Mouse (Mus musculus): ENCODE results near the gene Kcnh4.
"Not testable (repeated sequence)": the region's sequence is repeated elsewhere in the genome, so short reads cannot be mapped to it uniquely, and the experiment has no call there.

Kcnh4 gene

GRCm38 (mm10) chr11:100759611-100760233, at the start of gene Kcnh4:
Kcnh4 (minus strand) TSS chr11:100759942.
- DNase-seq (ENCODE audit: low read depth) = no peak

GRCm38 (mm10) chr11:100806380-100807305, 46.9 kb upstream of the Kcnh4 start:
- no peak for DNase-seq (ENCODE audit: low read depth)

GRCm38 (mm10) chr11:100805535-100805934, 45.8 kb upstream of the Kcnh4 start:
- DNase-seq (ENCODE audit: low read depth) = peak; percentile 68

- DNase-seq (ENCODE audit: low read depth) = peak; percentile 84
Measured at GRCm38 (mm10) chr11:100804409-100804808, 44.7 kb upstream of the Kcnh4 start.

GRCm38 (mm10) chr11:100799426-100799825, 39.7 kb upstream of the Kcnh4 start:
- no peak for DNase-seq (ENCODE audit: low read depth)

- DNase-seq (ENCODE audit: low read depth) = no peak
Measured at GRCm38 (mm10) chr11:100796585-100796984, 36.8 kb upstream of the Kcnh4 start.

GRCm38 (mm10) chr11:100795386-100795785, 35.6 kb upstream of the Kcnh4 start:
- DNase-seq (ENCODE audit: low read depth) = peak; percentile 64

GRCm38 (mm10) chr11:100791457-100792049, 31.8 kb upstream of the Kcnh4 start:
- DNase-seq (ENCODE audit: low read depth) = peak; percentile 59

- DNase-seq (ENCODE audit: low read depth) = not testable (repeated sequence)
Measured at GRCm38 (mm10) chr11:100790644-100791043, 30.9 kb upstream of the Kcnh4 start.

- DNase-seq (ENCODE audit: low read depth) = no peak
Measured at GRCm38 (mm10) chr11:100789702-100790101, 30.0 kb upstream of the Kcnh4 start.

GRCm38 (mm10) chr11:100785774-100786173, 26.0 kb upstream of the Kcnh4 start:
- no peak for DNase-seq (ENCODE audit: low read depth)

GRCm38 (mm10) chr11:100784286-100784685, 24.5 kb upstream of the Kcnh4 start:
- DNase-seq (ENCODE audit: low read depth) = no peak

GRCm38 (mm10) chr11:100782568-100782967, 22.8 kb upstream of the Kcnh4 start:
- DNase-seq (ENCODE audit: low read depth) = no peak

GRCm38 (mm10) chr11:100781763-100782475, 22.2 kb upstream of the Kcnh4 start:
- DNase-seq (ENCODE audit: low read depth) = no peak

GRCm38 (mm10) chr11:100780247-100780646, 20.5 kb upstream of the Kcnh4 start:
- DNase-seq (ENCODE audit: low read depth) = no peak

- peak; percentile 35 for DNase-seq (ENCODE audit: low read depth)
Measured at GRCm38 (mm10) chr11:100778069-100778468, 18.3 kb upstream of the Kcnh4 start.

- DNase-seq (ENCODE audit: low read depth) = no peak
Measured at GRCm38 (mm10) chr11:100775921-100776320, 16.2 kb upstream of the Kcnh4 start.

- DNase-seq (ENCODE audit: low read depth) = peak; percentile 32
Measured at GRCm38 (mm10) chr11:100774261-100774660, 14.5 kb upstream of the Kcnh4 start.

GRCm38 (mm10) chr11:100770646-100771408, 11.1 kb upstream of the Kcnh4 start, which contains the start of gene Ghdc:
Ghdc (minus strand) TSS chr11:100770957.
- DNase-seq (ENCODE audit: low read depth) = peak; percentile 87

- DNase-seq (ENCODE audit: low read depth) = no peak
Measured at GRCm38 (mm10) chr11:100769980-100770379, 10.2 kb upstream of the Kcnh4 start.

GRCm38 (mm10) chr11:100767871-100768270, 8.1 kb upstream of the Kcnh4 start:
- DNase-seq (ENCODE audit: low read depth) = no peak

Measured in 416B (cell line).